Mouse (Mus musculus) layer of hippocampus, postnatal 25 days (tissue): Measurements from ENCODE around the gene Scgb1b7. TPM values are rescaled to one million over a fixed set of nuclear protein-coding genes. Genes with fewer than 3 reads are reported as not detected.
"Not testable (repeated sequence)": the region's sequence is repeated elsewhere in the genome, so short reads cannot be mapped to it uniquely, and the experiment has no call there.

Experiments used
- DNase-seq, 2 experiments: peaks; one replicate each; pipeline ENCODE4 v3.0.0; 2022; ENCODE audit warnings: mixed read lengths in 2 of 2, low spot score in 1 of 2; ENCODE audit errors: extremely low spot score in 1 of 2
- total RNA-seq, 2 experiments: library from RNA; stranded (reverse); gene quantifications; 2 replicates each; pipeline ENCODE4 v1.2.3; 2021

Scgb1b7 gene
- total RNA-seq, result not detected

DNA sequence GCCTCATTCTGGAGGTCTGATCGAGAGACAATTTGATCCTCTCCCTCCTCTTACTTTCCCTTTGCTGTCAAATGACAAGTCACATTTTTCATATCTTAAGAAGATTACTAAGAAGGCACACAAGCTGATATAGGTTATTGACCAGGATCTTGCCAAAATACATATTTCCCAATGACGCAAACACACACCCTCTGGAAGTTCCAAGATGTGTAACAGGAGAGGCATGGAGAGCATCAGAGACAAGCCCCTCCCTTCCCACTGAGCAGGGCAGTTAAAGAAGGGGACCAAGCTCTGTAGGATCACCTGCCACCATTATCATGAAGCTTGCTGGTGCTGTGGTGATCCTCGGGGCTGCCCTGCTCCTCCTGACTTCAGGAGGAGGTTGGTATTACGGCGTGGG is at the start of gene Scgb1b7:
TSS of gene Scgb1b7 (plus strand) at position 301 of the 400 bp plus-strand sequence.
- not testable (repeated sequence) for DNase-seq

DNA sequence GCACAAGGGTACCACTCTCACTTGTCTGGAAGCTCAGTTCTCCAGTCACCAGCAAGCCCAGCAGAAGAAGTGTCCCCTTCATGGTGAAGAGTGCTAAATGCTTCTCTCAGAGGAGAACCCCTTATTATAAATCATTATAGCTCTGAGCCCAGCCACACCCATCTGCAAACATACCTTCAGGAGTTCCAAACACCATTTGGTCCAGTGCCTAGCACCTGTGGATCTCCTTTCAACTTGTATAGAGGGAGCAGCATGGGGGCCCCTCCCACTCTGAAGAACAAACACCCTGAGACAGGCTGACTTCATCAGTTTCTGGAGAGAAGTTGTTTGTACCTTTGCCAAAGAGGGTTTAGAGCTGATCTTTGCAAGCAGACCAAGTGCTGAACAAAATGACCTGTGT is 6.8 kb upstream of the Scgb1b7 start, which contains the start of gene Scgb2b7:
TSS of gene Scgb2b7 (minus strand) at position 101 of the 400 bp plus-strand sequence.
- DNase-seq, result not testable (repeated sequence)

Other genes with a start within 250 kb of the Scgb1b7 start
- not detected for gene Scgb2b7, start 6.9 kb upstream of the Scgb1b7 start, total RNA-seq